Mouse (Mus musculus) embryonic facial prominence, embryonic 11.5 days (tissue): ENCODE data around the gene Loxl1. TPM values are rescaled to one million over a fixed set of nuclear protein-coding genes. Genes with fewer than 3 reads are reported as not detected.

ENCODE experiments used
- ATAC-seq: fragments of 200-750 bp; cut with Nextera tagmentation; replicated peaks from 2 replicates; pipeline ENCODE4 v1.8.0; 2017; ENCODE audit warnings: low read depth; ENCODE audit not compliant: insufficient number of reproducible peaks, low FRiP score, low TSS enrichment
- DNase-seq: peaks from one replicate; pipeline ENCODE4 v3.0.0-alpha.2; 2015; ENCODE audit warnings: low spot score
- H3K27ac ChIP-seq: fragments of 300-500 bp; sonication (generic); replicated peaks from 2 replicates; pipeline ENCODE4 v1.5.1; 2014; ENCODE audit warnings: mild to moderate bottlenecking, low read depth, low read length, control low read depth
- H3K27me3 ChIP-seq: fragments of 300-500 bp; sonication (generic); 2 replicates; pipeline ENCODE4 v1.6.1; 2014; ENCODE audit warnings: mild to moderate bottlenecking, low read length, moderate library complexity, mixed read lengths; ENCODE audit not compliant: control insufficient read depth, insufficient read depth
- H3K36me3 ChIP-seq: fragments of 300-500 bp; sonication (generic); replicated peaks from 2 replicates; pipeline ENCODE4 v1.6.1; 2014; ENCODE audit warnings: low read depth, mild to moderate bottlenecking, low read length, moderate library complexity, mixed read lengths; ENCODE audit not compliant: control insufficient read depth, insufficient read depth
- H3K4me1 ChIP-seq: fragments of 300-500 bp; sonication (generic); 2 replicates; pipeline ENCODE4 v1.6.1; 2014; ENCODE audit warnings: low read length, mixed read lengths; ENCODE audit not compliant: control insufficient read depth, insufficient read depth
- H3K4me2 ChIP-seq: fragments of 300-500 bp; sonication (generic); 2 replicates; pipeline ENCODE4 v1.6.1; 2014; ENCODE audit warnings: low read depth, mild to moderate bottlenecking, control low read depth, low read length, moderate library complexity
- H3K4me3 ChIP-seq: fragments of 300-500 bp; sonication (generic); 2 replicates; pipeline ENCODE4 v1.5.1; 2014; ENCODE audit warnings: low read depth, low read length, control low read depth
- H3K9ac ChIP-seq: fragments of 300-500 bp; sonication (generic); replicated peaks from 2 replicates; pipeline ENCODE4 v1.6.1; 2014; ENCODE audit warnings: mild to moderate bottlenecking, control low read depth, low read length
- H3K9me3 ChIP-seq: fragments of 300-500 bp; sonication (generic); replicated peaks from 2 replicates; pipeline ENCODE4 v1.6.1; 2016; ENCODE audit warnings: mild to moderate bottlenecking, low read length, inconsistent platforms, mixed read lengths; ENCODE audit not compliant: control insufficient read depth
- WGBS: fragments of 180-500 bp; shearing (Covaris S2); extraction: QIAGEN DNeasy Blood & Tissue Kit; methylation state at CpG from one replicate; pipeline ENCODE4 v1.1.7; 2014; 5-methylcytosine and 5-hydroxymethylcytosine counted together
- polyA plus RNA-seq: library from polyadenylated mRNA; unstranded; fragments of >200 nt; fragmentation: Nextera tagmentation; extraction: Ambion mirVana; gene quantifications from 2 replicates; pipeline ENCODE4 v1.2.1, GENCODE M21; 2014

Loxl1 gene
- polyA plus RNA-seq, 1 experiment from 2014 or later = 11.0 TPM

GRCm38 (mm10) chr9:58345963-58346362, 33.0 kb upstream of the Loxl1 start:
- Histone ChIP-seq H3K4me2 (no peak overlapping the region), H3K27me3 (no peaks in the 10 kb centered on the region), H3K27ac (no peak overlapping the region), H3K36me3 (no peaks in the 10 kb centered on the region), H3K4me1 (no peaks in the 10 kb centered on the region), H3K9me3 (no peaks in the 10 kb centered on the region), H3K4me3 (no peak overlapping the region), H3K9ac (no peak overlapping the region)
- 68% methylated on average over 7 of the region's 7 CpGs for WGBS
- no peak for DNase-seq
- no peak for ATAC-seq

GRCm38 (mm10) chr9:58341795-58342194, 28.8 kb upstream of the Loxl1 start:
- DNase-seq (no peak), ATAC-seq (no peak)
- no peak overlapping the region for H3K9ac ChIP-seq
- H3K27ac ChIP-seq = no peak overlapping the region
- no peaks in the 10 kb centered on the region for H3K9me3 ChIP-seq
- no peak overlapping the region for H3K4me3 ChIP-seq
- no peaks in the 10 kb centered on the region for H3K36me3 ChIP-seq
- H3K4me1 ChIP-seq = no peaks in the 10 kb centered on the region
- H3K4me2 ChIP-seq = no peak overlapping the region
- H3K27me3 ChIP-seq = no peaks in the 10 kb centered on the region
- 92% methylated on average over 1 of the region's 1 CpGs for WGBS

GRCm38 (mm10) chr9:58336650-58337281, 23.8 kb upstream of the Loxl1 start:
- Histone ChIP-seq H3K4me1 (no peaks in the 10 kb centered on the region), H3K4me3 (no peak overlapping the region), H3K36me3 (no peaks in the 10 kb centered on the region), H3K4me2 (no peak overlapping the region), H3K27ac (no peak overlapping the region), H3K9me3 (no peaks in the 10 kb centered on the region), H3K9ac (no peak overlapping the region), H3K27me3 (no peaks in the 10 kb centered on the region)
- WGBS = 66% methylated on average over 8 of the region's 8 CpGs
- ATAC-seq = no peak
- DNase-seq = no peak

- Histone ChIP-seq H3K27me3 (no peaks in the 10 kb centered on the region), H3K4me3 (no peak overlapping the region), H3K4me1 (no peaks in the 10 kb centered on the region), H3K36me3 (no peaks in the 10 kb centered on the region), H3K9me3 (no peaks in the 10 kb centered on the region), H3K4me2 (no peak overlapping the region), H3K9ac (no peak overlapping the region), H3K27ac (no peak overlapping the region)
- 70% methylated on average over 3 of the region's 3 CpGs for WGBS
- ATAC-seq (no peak), DNase-seq (no peak)
These were observed 18.3 kb upstream of the Loxl1 start for GRCm38 (mm10) chr9:58331276-58331675.

- H3K36me3 ChIP-seq = no peaks in the 10 kb centered on the region
- no peak overlapping the region for H3K27ac ChIP-seq
- ATAC-seq (no peak), DNase-seq (peak; percentile 68)
- WGBS = 32% methylated on average over 5 of the region's 5 CpGs
- no peaks in the 10 kb centered on the region for H3K4me1 ChIP-seq
- H3K9me3 ChIP-seq = no peaks in the 10 kb centered on the region
- no peak overlapping the region for H3K4me2 ChIP-seq
- H3K27me3 ChIP-seq = no peaks in the 10 kb centered on the region
- no peak overlapping the region for H3K9ac ChIP-seq
- no peak overlapping the region for H3K4me3 ChIP-seq
These were observed 17.3 kb upstream of the Loxl1 start for GRCm38 (mm10) chr9:58330293-58330692.

GRCm38 (mm10) chr9:58327382-58327781, 14.4 kb upstream of the Loxl1 start:
- no peaks in the 10 kb centered on the region for H3K4me1 ChIP-seq
- DNase-seq = no peak
- ATAC-seq = no peak
- no peak overlapping the region for H3K27ac ChIP-seq
- no peaks in the 10 kb centered on the region for H3K36me3 ChIP-seq
- H3K4me3 ChIP-seq = no peak overlapping the region
- H3K9ac ChIP-seq = no peak overlapping the region
- H3K27me3 ChIP-seq = no peaks in the 10 kb centered on the region
- no peak overlapping the region for H3K4me2 ChIP-seq
- WGBS = 52% methylated on average over 1 of the region's 1 CpGs
- no peaks in the 10 kb centered on the region for H3K9me3 ChIP-seq

- ATAC-seq = no peak
These were observed 13.6 kb upstream of the Loxl1 start for GRCm38 (mm10) chr9:58326477-58327180.

GRCm38 (mm10) chr9:58321681-58322080, 8.7 kb upstream of the Loxl1 start:
- DNase-seq = no peak
- no peak overlapping the region for H3K9ac ChIP-seq
- H3K4me2 ChIP-seq = no peak overlapping the region
- no peaks in the 10 kb centered on the region for H3K36me3 ChIP-seq
- 96% methylated on average over 3 of the region's 3 CpGs for WGBS
- no peaks in the 10 kb centered on the region for H3K27me3 ChIP-seq
- H3K4me1 ChIP-seq = no peaks in the 10 kb centered on the region
- no peak overlapping the region for H3K4me3 ChIP-seq
- H3K9me3 ChIP-seq = no peaks in the 10 kb centered on the region
- H3K27ac ChIP-seq = no peak overlapping the region
- ATAC-seq = no peak

More at GRCm38 (mm10) chr9:58326477-58327180, 13.6 kb upstream of the Loxl1 start:
- H3K27me3 ChIP-seq = no peaks in the 10 kb centered on the region
- H3K9ac ChIP-seq = no peak overlapping the region
- H3K4me3 ChIP-seq = no peak overlapping the region
- H3K4me2 ChIP-seq = no peak overlapping the region
- WGBS = 18% methylated on average over 4 of the region's 4 CpGs
- no peaks in the 10 kb centered on the region for H3K36me3 ChIP-seq
- no peaks in the 10 kb centered on the region for H3K4me1 ChIP-seq
- H3K9me3 ChIP-seq = no peaks in the 10 kb centered on the region
- H3K27ac ChIP-seq = no peak overlapping the region
- no peak for DNase-seq
